Mouse (Mus musculus) erythroid progenitor cell, adult 5-6 weeks (primary cell): ENCODE measurements around the gene Zfp420. TPM values are rescaled to one million over a fixed set of nuclear protein-coding genes. Genes with fewer than 3 reads are reported as not detected.

ENCODE experiments used
- ATAC-seq: replicated peaks from 2 replicates; pipeline ENCODE4 v1.8.0; 2016; ENCODE audit warnings: moderate number of reproducible peaks, mild to moderate bottlenecking, moderate TSS enrichment, inconsistent platforms; ENCODE audit not compliant: poor library complexity, low FRiP score, severe bottlenecking
- total RNA-seq, 2 experiments: library from RNA; stranded (forward) in 1 of 2; stranded (reverse) in 1 of 2; fragments of 150-400 nt in 1 of 2; fragments of 186-747, 209-891 nt in 1 of 2; gene quantifications; 2 replicates each; pipeline versions ENCODE4 v1.2.3 to v1.2.4; 2015 to 2017; ENCODE audit warnings: low replicate concordance in 2 of 2

Zfp420 gene
- total RNA-seq, 2 experiments from 2014 or later: 2.9 TPM; not detected in 1

DNA sequence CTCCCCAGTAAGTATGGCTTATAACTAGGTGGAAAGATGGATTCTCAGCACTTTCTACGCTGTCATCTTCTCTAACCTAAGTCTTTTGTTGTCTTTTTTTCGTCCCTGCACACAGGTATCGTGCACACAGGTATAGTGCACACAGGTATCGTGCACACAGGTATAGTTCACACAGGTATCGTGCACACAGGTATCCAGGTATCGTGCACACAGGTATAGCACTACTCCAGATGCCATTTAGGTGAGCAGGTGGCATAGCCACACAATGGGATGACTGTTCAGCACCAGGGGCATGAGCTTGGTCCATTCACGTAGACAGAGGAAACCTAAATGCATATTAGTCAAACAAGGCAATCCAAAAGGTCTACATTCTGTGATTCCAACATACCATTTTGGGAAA is 30.7 kb downstream of the Zfp420 start:
- ATAC-seq: no peak

DNA sequence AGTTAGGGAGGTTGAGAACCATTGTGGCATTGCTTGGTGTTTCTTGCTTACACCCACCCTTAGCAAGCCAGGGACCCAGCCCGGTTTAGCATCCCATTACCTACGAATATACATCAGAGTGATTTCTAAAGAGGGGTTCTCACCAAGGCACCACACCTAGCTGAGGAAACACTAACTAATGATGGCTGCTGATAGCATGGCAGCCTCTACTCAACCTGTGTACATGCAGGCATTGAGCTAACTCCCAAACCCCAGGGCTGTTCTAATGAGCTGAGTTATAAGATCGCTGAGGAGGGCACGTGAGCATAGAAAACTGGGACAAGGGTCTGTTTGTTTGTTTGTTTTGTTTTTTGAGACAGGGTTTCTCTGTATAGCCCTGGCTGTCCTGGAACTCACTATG is 33.0 kb downstream of the Zfp420 start:
- ATAC-seq: no peak

DNA sequence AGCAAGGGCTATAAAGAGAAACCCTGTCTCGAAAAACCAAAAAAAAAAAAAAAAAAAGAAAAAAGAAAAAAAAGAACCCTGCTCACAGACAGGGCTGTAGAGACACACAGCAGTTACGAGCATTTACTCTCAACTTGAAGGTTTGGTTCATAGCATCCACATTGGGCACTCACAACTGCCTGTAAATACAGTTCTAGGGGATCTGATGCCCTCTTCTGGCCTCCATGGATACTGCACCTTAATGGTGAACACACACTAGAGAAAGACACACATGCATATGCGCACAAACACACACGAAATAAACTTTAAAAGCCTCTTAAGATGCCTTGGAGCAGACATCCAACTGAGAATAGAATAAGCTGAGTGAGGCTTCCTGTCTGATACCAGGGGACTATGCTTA is 38.6 kb downstream of the Zfp420 start:
- ATAC-seq: no peak

DNA sequence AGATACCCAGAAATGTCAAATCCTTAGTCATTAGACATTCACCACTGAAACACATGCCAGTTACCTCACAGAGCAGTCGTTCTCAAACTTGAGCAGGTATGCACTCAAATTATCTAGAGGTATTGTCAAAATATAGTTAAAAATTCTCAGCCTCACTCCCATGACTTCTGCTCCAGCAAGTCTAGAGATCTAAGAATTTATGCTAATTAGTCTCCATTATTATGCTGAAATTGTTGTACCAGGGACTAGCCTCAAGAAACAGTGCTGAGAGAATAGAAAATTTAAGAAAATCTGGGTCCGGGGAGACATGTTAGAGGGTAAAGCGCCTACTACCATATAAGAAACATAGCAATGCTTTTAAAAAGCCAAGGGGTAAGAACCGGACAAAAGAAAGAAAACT is 44.3 kb downstream of the Zfp420 start:
- ATAC-seq: no peak

DNA sequence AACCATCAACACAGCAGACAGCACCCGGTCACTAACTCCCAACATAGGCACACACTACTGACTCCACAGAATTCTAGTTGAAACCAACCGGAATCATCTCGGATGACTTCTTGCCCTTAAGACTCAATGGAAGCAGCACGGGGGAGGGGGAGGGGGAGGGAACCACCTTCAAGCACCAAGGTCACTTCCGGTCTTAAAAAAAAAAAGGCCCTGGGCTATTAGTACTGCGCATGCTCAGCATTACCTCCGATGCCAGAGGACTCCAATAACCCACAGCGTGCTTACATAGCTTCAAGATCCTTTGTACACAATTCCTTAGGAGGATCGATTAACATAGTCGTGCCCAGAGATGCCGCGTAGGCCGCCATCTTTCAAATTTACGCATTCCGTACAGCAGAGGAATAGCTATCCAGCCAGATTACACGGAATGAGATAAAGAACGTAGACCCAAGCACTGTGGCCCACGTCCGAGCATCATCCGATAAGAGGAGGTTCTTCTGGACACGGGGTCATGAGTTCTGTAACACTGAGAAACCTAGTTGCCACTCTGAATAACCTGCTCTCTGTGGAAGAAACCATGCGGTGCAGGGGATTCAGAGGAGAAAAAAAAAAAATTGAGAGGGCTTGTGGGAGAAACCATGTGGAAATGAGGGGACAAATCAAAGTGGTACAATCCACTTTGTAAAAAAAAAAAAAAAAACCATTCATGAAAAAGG is 46.3 kb downstream of the Zfp420 start, which contains the start of gene Zfp27:
Gene Zfp27, minus strand, starts transcription at position 607 of the 716 bp plus-strand sequence.
- peak; percentile 88 for ATAC-seq

DNA sequence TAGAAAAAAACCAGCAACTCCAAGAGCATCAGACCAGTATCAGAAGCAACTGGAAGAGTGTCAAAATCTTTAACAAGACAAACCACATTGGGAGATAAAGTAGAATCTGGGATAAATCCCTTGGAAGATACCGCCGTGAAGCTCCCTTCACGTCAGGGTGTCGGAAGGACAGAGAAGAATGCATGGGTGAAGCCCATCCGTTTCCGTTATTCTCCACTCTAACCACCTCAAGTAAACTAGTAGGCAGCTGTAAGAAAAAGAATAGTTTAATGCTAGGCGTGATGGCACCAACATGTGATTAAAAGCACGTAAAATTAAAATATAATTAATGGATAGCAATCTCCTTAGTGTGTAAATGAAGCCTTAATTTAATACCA is 46.9 kb downstream of the Zfp420 start:
- ATAC-seq: no peak

DNA sequence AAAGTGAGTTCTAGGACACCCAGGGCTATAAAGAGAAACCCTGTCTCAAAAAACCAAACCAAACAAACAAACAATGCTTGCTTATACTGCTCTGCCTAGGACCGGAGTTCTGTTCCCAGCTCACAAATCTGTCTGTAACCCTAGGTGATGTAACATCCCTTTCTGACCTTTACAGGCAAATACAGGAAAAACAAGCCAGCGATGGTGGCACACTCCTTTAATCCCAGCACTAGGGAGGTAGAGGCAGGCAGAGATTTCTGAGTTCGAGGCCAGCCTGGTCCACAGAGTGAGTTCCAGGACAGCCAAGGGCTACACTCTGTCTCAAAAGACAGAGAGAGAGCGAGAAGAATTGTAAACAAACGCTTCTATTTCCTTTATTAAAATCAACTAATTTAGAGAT is 47.4 kb downstream of the Zfp420 start:
- no peak for ATAC-seq

DNA sequence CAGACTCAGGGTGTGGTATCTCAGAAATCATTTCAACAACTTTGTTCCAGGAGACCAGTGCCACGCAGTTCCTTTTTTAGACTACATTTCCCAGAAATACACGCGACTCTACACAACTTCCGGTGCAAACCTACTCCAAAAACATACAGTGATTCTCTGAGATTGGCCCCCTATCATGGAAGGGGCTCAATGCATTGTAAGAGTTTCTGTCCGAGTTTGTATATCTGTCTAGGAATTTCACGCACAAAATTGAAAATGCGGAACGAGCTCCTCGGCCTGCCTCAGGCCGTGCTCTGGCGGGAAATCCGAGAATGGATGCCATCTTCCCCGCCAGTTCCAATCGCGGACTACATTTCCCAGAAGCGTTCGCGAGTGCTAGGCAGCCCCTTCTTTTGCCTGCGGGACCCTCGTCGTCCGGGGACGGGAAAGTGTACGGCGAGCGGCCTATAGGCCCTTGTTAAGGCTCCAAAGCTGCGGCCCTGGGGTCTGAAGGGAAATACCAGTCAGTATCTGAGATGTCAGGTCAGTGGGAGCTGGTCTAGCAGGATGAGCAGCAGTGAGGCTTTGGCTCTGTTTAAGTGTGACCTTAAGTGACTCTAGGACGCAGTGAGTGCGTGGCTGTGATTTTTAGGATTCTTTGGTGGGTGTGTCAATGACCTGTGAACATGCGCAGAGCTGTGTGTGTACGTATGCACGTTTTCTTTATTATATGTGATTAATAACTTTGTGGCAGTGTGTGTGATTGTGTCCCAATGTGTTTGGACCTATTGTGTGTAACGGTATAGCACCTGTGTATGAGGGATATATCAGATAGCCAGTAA is 48.6 kb downstream of the Zfp420 start, which contains the start of gene Zfp383:
Gene Zfp383, plus strand, starts transcription at position 94 of the 821 bp plus-strand sequence.
- ATAC-seq: peak; percentile 57

DNA sequence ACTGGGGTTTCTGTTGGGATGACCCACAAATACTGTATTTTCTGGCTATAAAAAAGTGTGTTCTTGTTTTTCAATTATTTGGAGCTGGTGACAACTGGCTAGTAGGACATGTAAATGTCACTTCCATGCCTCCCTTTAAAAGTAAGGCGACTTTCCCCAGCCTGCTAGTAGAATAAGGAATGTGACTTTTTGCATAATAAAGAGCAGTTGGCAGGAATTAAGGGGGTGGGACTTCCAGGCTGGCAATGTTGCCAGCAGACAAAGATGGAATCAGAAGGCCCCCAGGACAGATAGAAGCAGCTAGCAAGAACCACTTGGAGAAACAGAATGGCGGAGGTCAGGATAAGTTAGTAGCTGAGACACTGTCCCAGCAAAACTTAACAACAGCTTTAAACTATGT is 50.5 kb downstream of the Zfp420 start:
- no peak for ATAC-seq

DNA sequence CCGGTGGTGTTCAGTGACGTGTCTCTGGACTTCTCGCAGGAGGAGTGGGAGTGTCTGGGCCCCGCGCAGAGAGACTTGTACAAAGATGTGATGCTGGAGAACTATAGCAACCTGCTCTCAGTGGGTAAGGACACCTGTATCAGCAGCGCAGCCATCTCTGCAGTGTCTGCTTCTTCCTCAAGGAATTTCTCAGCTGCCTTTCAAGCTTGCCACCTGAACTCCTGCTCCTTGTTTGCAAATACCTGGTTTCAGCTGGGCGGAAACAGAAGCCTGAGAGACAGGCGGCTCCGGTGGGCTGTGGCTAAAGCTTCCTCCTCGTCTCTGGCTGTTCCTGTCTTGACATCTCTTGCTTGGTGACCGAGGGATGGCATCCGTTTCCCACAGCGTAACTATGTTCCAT is 52.4 kb downstream of the Zfp420 start:
- no peak for ATAC-seq

DNA sequence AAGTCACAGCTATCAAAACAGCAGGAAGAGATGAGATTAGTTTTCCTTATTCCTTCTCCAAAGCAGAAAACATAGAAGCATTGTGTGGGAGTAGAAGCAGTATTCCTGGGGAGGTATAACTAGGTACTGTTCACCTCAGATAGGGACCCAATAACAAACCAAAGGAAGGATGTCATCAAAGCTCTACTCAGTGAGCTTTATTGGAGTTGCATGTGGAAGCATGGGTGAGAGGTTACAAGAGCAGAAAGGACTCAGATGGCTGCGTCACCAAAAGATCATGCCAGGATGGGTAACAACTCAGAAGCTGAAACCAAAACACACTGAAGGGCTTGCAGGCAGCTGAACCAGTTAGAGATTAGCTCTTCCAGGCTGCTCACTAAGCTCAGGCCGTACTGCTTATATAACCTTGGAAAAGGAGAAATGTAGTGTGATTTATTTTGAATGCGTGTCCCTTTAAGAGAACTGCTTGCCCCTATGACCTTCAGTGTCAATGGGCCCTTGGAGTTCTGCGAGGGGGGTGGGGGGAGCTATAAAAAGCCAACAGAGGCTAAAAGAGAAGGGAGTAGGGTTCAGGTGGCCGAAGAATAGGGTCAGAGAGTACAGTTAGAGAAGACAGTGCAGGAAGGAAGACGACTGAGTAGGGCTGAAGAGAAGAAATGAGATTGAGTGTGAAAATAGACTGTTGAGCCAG is 57.7 kb downstream of the Zfp420 start:
- ATAC-seq: no peak

DNA sequence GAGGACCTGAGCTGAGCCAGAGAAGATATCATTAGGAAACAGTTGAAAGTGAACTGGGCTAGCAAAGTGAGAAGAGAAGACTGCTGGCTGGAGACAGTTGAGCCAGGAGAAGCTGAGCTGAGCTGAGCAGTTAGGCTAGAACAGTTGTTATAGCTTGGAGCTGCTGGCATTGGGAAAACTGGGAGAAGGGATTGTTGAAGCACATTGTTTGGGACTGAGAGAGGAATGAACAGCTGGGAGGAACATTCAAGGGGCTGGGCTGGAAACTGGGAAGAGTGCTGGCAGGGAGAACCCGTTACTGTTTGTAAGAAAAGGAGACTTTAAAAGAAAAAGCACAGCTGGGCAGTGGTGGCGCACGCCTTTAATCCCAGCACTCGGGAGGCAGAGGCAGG is 58.3 kb downstream of the Zfp420 start:
- ATAC-seq: no peak

DNA sequence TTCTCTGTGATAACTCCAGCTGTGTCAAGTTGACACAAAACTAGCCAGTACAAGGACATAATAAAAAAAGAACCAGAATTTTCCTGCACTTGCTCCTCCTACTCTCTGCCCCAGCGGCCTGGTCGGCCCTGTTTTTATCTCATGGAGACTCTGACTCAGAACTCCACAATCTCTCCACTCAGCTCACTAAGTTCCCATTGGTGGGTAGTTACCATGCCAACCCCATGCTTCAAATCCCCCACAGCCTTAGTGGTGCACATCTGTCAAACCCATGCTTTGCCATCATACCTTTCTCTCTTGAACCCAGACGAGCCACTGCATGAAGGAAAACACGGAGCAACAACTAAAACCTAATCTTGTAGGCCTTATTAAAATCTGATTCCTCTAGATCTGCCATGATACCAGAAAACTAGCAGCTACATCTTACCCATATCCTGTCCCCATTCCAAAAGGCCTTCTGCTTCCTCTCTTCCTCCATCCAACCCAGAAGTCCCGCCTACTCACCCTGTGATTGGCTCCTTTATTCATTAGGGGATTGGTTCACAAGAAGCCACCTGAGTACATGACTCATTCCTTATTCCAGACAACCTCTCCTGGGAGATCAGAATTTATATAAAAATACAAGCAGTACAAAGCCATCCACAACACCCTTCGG is 61.8 kb downstream of the Zfp420 start:
- no peak for ATAC-seq

DNA sequence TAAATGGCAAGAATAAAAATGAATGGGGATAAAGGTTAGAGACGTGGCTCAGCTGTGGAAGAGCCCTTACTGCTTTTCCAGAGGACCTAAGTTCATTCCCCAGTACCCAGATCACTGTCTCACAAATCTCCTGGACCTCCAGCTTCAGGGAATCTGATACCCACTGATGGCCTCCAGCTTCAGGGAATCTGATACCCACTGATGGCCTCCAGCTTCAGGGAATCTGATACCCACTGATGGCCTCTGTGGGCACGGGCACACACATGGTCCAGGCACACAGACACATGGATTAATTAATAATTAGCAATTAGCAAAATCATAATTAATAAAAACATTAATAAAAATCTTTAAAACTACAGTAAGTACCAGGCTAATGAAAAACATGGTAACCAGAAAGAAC is 63.0 kb downstream of the Zfp420 start:
- ATAC-seq: no peak

Other genes with a start within 250 kb of the Zfp420 start
- not detected in 2 replicates for gene Catsperg2, start 132.9 kb upstream of the Zfp420 start, total RNA-seq (2015; ENCODE audit: low replicate concordance)
- not detected in 2 replicates for gene Catsperg2, start 132.9 kb upstream of the Zfp420 start, total RNA-seq (2017; ENCODE audit: low replicate concordance)
- 2.9 and 5.9 TPM in 2 replicates for gene Zfp84, start 91.4 kb upstream of the Zfp420 start, total RNA-seq (2015; ENCODE audit: low replicate concordance)
- gene Zfp84, start 91.4 kb upstream of the Zfp420 start, total RNA-seq (2017; ENCODE audit: low replicate concordance): 3.5 and 4.7 TPM in 2 replicates
- gene Zfp30, start 76.0 kb upstream of the Zfp420 start, total RNA-seq (2015; ENCODE audit: low replicate concordance): not detected in 2 replicates
- not detected in 2 replicates for gene Zfp30, start 76.0 kb upstream of the Zfp420 start, total RNA-seq (2017; ENCODE audit: low replicate concordance)
- 0.72 and 5.0 TPM in 2 replicates for gene Zfp790, start 43.9 kb upstream of the Zfp420 start, total RNA-seq (2015; ENCODE audit: low replicate concordance)
- gene Zfp790, start 43.9 kb upstream of the Zfp420 start, total RNA-seq (2017; ENCODE audit: low replicate concordance): 1.9 and 4.2 TPM in 2 replicates
- gene Zfp940, start 6.3 kb upstream of the Zfp420 start, total RNA-seq (2015; ENCODE audit: low replicate concordance): not detected in 2 replicates
- gene Zfp940, start 6.3 kb upstream of the Zfp420 start, total RNA-seq (2017; ENCODE audit: low replicate concordance): 0.64 TPM in 1 of 2 replicates, not detected in the other
- 2.9 TPM in 1 of 2 replicates, not detected in the other for gene Zfp27, start 46.6 kb downstream of the Zfp420 start, total RNA-seq (2015; ENCODE audit: low replicate concordance)
- gene Zfp27, start 46.6 kb downstream of the Zfp420 start, total RNA-seq (2017; ENCODE audit: low replicate concordance): 0.83 and 2.1 TPM in 2 replicates
- 0.36 TPM in 1 of 2 replicates, not detected in the other for gene Zfp383, start 48.2 kb downstream of the Zfp420 start, total RNA-seq (2015; ENCODE audit: low replicate concordance)
- gene Zfp383, start 48.2 kb downstream of the Zfp420 start, total RNA-seq (2017; ENCODE audit: low replicate concordance): 0.39 TPM in 1 of 2 replicates, not detected in the other
- 4.0 and 4.2 TPM in 2 replicates for gene Zfp74, start 94.1 kb downstream of the Zfp420 start, total RNA-seq (2015; ENCODE audit: low replicate concordance)
- 0.98 and 2.6 TPM in 2 replicates for gene Zfp74, start 94.1 kb downstream of the Zfp420 start, total RNA-seq (2017; ENCODE audit: low replicate concordance)
- 2.5 and 5.4 TPM in 2 replicates for gene Zfp568, start 124.0 kb downstream of the Zfp420 start, total RNA-seq (2015; ENCODE audit: low replicate concordance)
- 4.1 and 4.2 TPM in 2 replicates for gene Zfp568, start 124.0 kb downstream of the Zfp420 start, total RNA-seq (2017; ENCODE audit: low replicate concordance)
- 1.1 TPM in 1 of 2 replicates, not detected in the other for gene Zfp14, start 191.4 kb downstream of the Zfp420 start, total RNA-seq (2015; ENCODE audit: low replicate concordance)
- gene Zfp14, start 191.4 kb downstream of the Zfp420 start, total RNA-seq (2017; ENCODE audit: low replicate concordance): 0.39 TPM in 1 of 2 replicates, not detected in the other
- 0.84 and 4.0 TPM in 2 replicates for gene Zfp82, start 212.9 kb downstream of the Zfp420 start, total RNA-seq (2015; ENCODE audit: low replicate concordance)
- 0.64 and 2.4 TPM in 2 replicates for gene Zfp82, start 212.9 kb downstream of the Zfp420 start, total RNA-seq (2017; ENCODE audit: low replicate concordance)
- not detected in 2 replicates for gene Gm26920, start 230.4 kb downstream of the Zfp420 start, total RNA-seq (2015; ENCODE audit: low replicate concordance)
- gene Gm26920, start 230.4 kb downstream of the Zfp420 start, total RNA-seq (2017; ENCODE audit: low replicate concordance): not detected in 2 replicates
- gene Zfp566, start 230.5 kb downstream of the Zfp420 start, total RNA-seq (2015; ENCODE audit: low replicate concordance): 2.1 and 2.5 TPM in 2 replicates
- not detected in 2 replicates for gene Zfp566, start 230.5 kb downstream of the Zfp420 start, total RNA-seq (2017; ENCODE audit: low replicate concordance)
- 16.2 and 26.8 TPM in 2 replicates for gene Zfp260, start 234.8 kb downstream of the Zfp420 start, total RNA-seq (2015; ENCODE audit: low replicate concordance)
- gene Zfp260, start 234.8 kb downstream of the Zfp420 start, total RNA-seq (2017; ENCODE audit: low replicate concordance): 2.7 and 3.0 TPM in 2 replicates